Mouse (Mus musculus) cortical plate, adult 2 months (tissue): ENCODE results near the gene Pard3b.

Source experiments
- CTCF ChIP-seq: fragments of 200-500 bp; IDR thresholded peaks from 2 replicates; pipeline ENCODE4 v1.5.1; 2011; ENCODE audit warnings: mild to moderate bottlenecking, control low read depth, low read length; ENCODE audit not compliant: insufficient read depth; ENCODE audit errors: extremely low read depth
- POLR2A ChIP-seq: fragments of 200-500 bp; IDR thresholded peaks from 2 replicates; pipeline ENCODE4 v1.6.1; 2011; ENCODE audit warnings: mild to moderate bottlenecking, low read length, control low read depth; ENCODE audit not compliant: insufficient read depth; ENCODE audit errors: extremely low read depth

DNA sequence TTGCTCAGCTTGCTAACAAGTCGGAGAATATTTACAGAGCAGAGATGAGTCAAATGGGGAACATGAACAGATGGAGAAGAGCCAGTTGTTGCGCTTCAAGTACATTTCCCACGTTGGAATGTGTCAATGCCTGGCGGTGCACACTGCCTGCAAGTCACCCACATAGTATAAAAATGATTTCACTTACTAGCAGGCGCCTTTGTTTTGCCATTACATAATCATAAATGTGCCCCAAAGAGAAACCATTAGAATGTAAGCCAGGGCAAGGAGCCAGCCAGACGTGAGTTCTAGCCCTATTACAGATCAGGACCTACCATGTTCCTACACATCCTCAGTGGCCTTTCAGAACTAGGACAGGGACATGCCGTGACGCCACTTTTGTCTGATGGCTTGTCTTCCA, 1048.9 kb downstream of the Pard3b start:
- no peak for TF ChIP-seq CTCF
- no peak for TF ChIP-seq POLR2A
